Mouse (Mus musculus) lung, adult 2 months (tissue): ENCODE results near the gene Tacr1.

Experiments
- CTCF ChIP-seq: fragments of 200-500 bp; IDR thresholded peaks from 2 replicates; pipeline ENCODE4 v1.5.1; 2011; ENCODE audit warnings: mild to moderate bottlenecking, low read length, control low read depth; ENCODE audit not compliant: insufficient read depth
- POLR2A ChIP-seq: fragments of 200-500 bp; IDR thresholded peaks from 2 replicates; pipeline ENCODE4 v1.6.1; 2011; ENCODE audit warnings: low read depth, mild to moderate bottlenecking, control low read depth, low read length, borderline replicate concordance; ENCODE audit errors: extremely low read depth

DNA sequence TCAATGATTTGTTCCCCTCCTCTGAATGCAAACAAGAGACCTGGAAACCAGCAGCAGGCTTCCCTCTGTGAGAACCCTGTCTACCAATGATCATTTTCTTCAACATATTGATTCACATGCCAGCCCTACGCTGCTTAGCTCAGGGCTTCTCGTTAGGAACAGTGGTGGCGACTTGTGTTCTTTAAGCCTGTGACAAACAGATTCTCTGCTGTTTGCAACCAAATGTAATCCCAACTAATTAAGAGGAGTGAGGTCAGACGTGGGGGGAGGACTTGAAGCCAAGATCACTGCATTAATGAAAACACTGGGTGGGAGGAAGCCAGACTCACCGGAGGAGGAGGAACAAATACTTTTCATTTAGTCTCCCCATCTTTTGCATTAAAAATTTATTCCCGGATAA is 27.6 kb downstream of the Tacr1 start:
- no peak for TF ChIP-seq CTCF
- no peak for TF ChIP-seq POLR2A
